Mouse (Mus musculus): Measurements from ENCODE around the gene Vps13d.
A peak's percentile ranks its signal among the peaks of the same experiment; 100 is the strongest.
"Not testable (repeated sequence)": the region's sequence is repeated elsewhere in the genome, so short reads cannot be mapped to it uniquely, and the experiment has no call there.

Gene Vps13d

GRCm38 (mm10) chr4:145210564-145210963 lies 15.8 kb upstream of the Vps13d start:
- no peak for DNase-seq (ENCODE audit: low read depth)

GRCm38 (mm10) chr4:145209690-145210088 lies 14.9 kb upstream of the Vps13d start:
- DNase-seq (ENCODE audit: low read depth) = no peak

GRCm38 (mm10) chr4:145209076-145209689 lies 14.4 kb upstream of the Vps13d start:
- DNase-seq (ENCODE audit: low read depth) = no peak

- DNase-seq (ENCODE audit: low read depth) = no peak
Observed at GRCm38 (mm10) chr4:145207718-145208371, 13.0 kb upstream of the Vps13d start.

- DNase-seq (ENCODE audit: low read depth) = peak; percentile 33
Observed at GRCm38 (mm10) chr4:145204779-145205178, 10.0 kb upstream of the Vps13d start.

- DNase-seq (ENCODE audit: low read depth) = no peak
Observed at GRCm38 (mm10) chr4:145203305-145203704, 8.5 kb upstream of the Vps13d start.

- DNase-seq (ENCODE audit: low read depth) = no peak
Observed at GRCm38 (mm10) chr4:145201424-145201823, 6.6 kb upstream of the Vps13d start.

GRCm38 (mm10) chr4:145199982-145200699 lies 5.3 kb upstream of the Vps13d start:
- DNase-seq (ENCODE audit: low read depth) = peak; percentile 57

GRCm38 (mm10) chr4:145196586-145196985 lies 1.8 kb upstream of the Vps13d start:
- DNase-seq (ENCODE audit: low read depth) = peak; percentile 69

- no peak for DNase-seq (ENCODE audit: low read depth)
Observed at GRCm38 (mm10) chr4:145195172-145195571, 367 bp upstream of the Vps13d start.

GRCm38 (mm10) chr4:145193991-145194511 lies 754 bp downstream of the Vps13d start:
- DNase-seq (ENCODE audit: low read depth) = peak; percentile 73

GRCm38 (mm10) chr4:145193406-145193805 lies 1.4 kb downstream of the Vps13d start:
- DNase-seq (ENCODE audit: low read depth) = no peak

GRCm38 (mm10) chr4:145192686-145193085 lies 2.1 kb downstream of the Vps13d start:
- DNase-seq (ENCODE audit: low read depth) = no peak

- no peak for DNase-seq (ENCODE audit: low read depth)
Observed at GRCm38 (mm10) chr4:145188561-145188960, 6.2 kb downstream of the Vps13d start.

- no peak for DNase-seq (ENCODE audit: low read depth)
Observed at GRCm38 (mm10) chr4:145187619-145188018, 7.2 kb downstream of the Vps13d start.

GRCm38 (mm10) chr4:145178918-145179549 lies 15.8 kb downstream of the Vps13d start:
- no peak for DNase-seq (ENCODE audit: low read depth)

- DNase-seq (ENCODE audit: low read depth) = not testable (repeated sequence)
Observed at GRCm38 (mm10) chr4:145165542-145165941, 29.3 kb downstream of the Vps13d start.

GRCm38 (mm10) chr4:145164111-145164510 lies 30.7 kb downstream of the Vps13d start:
- DNase-seq (ENCODE audit: low read depth) = no peak

GRCm38 (mm10) chr4:145161243-145161642 lies 33.6 kb downstream of the Vps13d start:
- peak; percentile 59 for DNase-seq (ENCODE audit: low read depth)

- peak; percentile 70 for DNase-seq (ENCODE audit: low read depth)
Observed at GRCm38 (mm10) chr4:145155956-145156355, 38.8 kb downstream of the Vps13d start.

- no peak for DNase-seq (ENCODE audit: low read depth)
Observed at GRCm38 (mm10) chr4:145151103-145151486, 43.7 kb downstream of the Vps13d start.

- DNase-seq (ENCODE audit: low read depth) = no peak
Observed at GRCm38 (mm10) chr4:145150345-145151102, 44.3 kb downstream of the Vps13d start.

Data from NIH3T3 (cell line).